Mouse (Mus musculus) lung, postnatal 10 days (tissue): ENCODE results near the gene Ccdc177.
A peak's percentile ranks its signal among the peaks of the same experiment; 100 is the strongest.
"Not testable (repeated sequence)": the region's sequence is repeated elsewhere in the genome, so short reads cannot be mapped to it uniquely, and the experiment has no call there.

Experiments
- DNase-seq: peaks from one replicate; pipeline ENCODE4 v3.0.0; 2021

The Ccdc177 gene

GRCm38 (mm10) chr12:80760396-80760801 is at the start of gene Ccdc177:
Gene Ccdc177 (minus strand): TSS chr12:80760687.
- DNase-seq: peak; percentile 82

GRCm38 (mm10) chr12:80810005-80810404 is 49.5 kb upstream of the Ccdc177 start:
- DNase-seq: no peak

DNA sequence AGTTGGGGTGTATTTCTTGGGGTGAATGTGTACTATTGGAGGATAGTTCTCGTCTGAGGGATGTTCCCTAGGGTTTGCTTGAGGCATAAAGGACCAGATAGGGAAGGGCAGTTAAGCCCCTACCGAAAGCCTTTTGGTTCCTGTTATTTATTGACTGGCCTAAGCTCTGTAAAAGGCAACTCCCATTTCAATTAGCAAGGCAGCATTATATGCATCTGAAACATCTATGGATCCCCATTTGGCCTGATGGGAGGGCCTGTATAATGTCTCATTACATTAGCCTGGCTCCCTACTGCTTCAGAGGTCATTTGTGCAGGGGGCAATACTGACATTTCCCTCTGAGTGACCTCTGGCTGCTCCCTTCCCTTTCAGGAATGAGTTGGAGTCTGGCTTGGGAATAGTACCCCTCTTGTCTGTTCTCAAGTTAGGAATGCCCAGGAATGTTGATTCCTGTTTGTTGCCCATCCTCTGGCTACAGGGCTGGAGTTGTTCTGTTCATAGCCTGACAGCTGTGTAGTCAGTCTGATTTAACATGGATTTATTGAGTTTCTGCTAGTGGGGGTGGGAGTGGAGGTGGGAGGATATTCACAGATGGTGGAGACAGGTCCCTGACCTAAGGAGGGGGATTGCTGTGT is 47.1 kb upstream of the Ccdc177 start:
- no peak for DNase-seq

- no peak for DNase-seq
These were observed 44.5 kb upstream of the Ccdc177 start for GRCm38 (mm10) chr12:80804861-80805428.

- DNase-seq: peak; percentile 81
These were observed 43.4 kb upstream of the Ccdc177 start for GRCm38 (mm10) chr12:80803924-80804323.

- DNase-seq: no peak
These were observed 41.0 kb upstream of the Ccdc177 start for GRCm38 (mm10) chr12:80801443-80801842.

- no peak for DNase-seq
These were observed 39.7 kb upstream of the Ccdc177 start for GRCm38 (mm10) chr12:80800156-80800555.

DNA sequence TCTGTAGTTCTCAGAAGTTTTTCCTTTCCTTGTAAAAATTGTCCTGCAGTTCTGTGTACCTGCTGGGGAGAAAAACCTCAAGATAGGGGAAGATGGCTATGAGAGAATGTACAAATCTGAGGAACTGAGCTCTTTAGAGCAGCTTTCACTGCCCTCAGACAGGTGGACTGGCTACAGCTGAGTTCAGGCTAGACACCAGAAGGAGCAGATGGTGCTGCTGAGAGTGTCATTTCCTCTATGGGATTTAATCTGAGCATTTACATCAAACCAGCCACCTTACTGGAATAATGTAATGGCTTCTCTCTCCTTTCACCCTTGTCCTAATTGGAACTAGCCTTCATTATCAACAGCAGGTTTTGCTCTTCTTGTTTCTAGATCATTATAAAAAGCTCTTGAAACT is 37.8 kb upstream of the Ccdc177 start:
- no peak for DNase-seq

DNA sequence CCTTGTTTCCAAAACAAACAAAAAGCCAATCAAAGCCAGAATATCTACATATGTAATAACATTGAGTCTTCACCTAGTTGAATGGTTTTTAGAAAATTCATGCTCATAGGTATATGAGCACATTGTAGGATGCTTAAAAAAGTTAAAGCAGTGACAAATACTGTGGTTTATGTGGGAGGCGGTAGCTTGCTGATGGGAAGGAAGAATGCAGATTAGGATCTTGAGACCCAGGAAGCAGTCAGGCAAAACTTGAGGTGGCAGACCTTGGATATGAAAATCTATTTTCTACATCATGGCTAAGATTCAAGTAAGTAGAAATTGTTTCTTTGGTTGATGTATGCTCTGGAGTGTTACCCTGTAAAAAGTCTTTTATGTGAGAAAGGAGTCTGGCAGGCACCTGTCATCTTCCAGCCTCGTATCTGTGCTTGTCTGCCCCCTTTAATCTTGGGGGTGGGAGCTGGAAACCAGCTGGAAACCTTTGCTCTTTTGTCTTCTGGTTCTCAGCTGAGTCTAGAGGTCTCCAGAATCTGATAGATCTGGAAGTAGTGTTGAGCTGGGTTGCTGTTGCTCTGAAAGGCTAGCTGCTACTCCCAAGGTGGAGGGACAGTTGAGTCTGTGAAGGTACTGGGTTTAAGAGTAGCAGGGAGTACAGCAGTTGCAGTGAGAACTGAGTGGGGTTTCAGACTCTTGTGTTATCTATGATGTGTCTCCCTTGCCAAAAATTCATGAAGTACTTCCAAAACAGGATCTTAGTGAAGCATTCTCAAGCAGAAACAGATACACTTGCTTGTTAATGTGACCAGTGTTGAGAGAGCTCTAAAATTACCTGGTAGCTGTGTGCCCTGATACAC is 34.7 kb upstream of the Ccdc177 start:
- DNase-seq: no peak

- no peak for DNase-seq
These were observed 34.0 kb upstream of the Ccdc177 start for GRCm38 (mm10) chr12:80794522-80794921.

DNA sequence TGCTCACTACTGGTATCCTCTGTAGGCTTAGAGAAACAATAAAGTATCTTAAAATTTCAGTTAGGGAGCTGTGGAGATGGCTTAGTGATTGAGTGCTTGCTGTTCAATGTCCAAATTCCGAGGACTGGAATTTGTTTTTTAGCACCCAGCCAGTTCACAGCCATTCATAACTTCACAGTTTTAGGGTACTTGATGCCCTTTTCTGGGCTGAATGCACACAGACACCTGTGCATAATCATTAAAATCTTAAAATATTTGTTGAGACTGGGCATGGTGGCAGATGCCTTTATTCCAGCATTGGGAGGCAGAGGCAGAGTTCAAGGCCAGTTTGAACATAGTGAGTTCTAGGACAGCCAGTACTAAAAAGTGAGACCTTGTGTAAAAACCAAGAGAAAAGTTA is 33.0 kb upstream of the Ccdc177 start:
- DNase-seq: no peak

DNA sequence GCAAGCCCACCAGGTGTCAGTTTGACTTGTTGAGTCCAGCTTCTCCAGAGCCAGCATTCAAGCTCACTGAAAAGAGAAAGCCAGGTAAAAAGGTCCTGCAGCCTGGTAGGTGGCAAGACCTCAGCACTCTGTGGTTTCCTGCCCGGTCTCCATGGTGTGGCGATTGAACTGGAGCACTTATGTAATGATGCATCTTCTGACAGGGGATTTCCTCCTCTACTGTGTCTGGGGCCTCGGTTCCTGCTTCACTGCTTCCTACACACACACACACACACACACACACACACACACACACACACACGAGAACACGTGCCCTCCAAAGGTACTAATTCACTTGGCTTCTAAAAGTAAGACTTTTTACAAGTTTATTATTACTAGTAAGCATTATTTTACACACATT is 32.4 kb upstream of the Ccdc177 start:
- peak; percentile 47 for DNase-seq

DNA sequence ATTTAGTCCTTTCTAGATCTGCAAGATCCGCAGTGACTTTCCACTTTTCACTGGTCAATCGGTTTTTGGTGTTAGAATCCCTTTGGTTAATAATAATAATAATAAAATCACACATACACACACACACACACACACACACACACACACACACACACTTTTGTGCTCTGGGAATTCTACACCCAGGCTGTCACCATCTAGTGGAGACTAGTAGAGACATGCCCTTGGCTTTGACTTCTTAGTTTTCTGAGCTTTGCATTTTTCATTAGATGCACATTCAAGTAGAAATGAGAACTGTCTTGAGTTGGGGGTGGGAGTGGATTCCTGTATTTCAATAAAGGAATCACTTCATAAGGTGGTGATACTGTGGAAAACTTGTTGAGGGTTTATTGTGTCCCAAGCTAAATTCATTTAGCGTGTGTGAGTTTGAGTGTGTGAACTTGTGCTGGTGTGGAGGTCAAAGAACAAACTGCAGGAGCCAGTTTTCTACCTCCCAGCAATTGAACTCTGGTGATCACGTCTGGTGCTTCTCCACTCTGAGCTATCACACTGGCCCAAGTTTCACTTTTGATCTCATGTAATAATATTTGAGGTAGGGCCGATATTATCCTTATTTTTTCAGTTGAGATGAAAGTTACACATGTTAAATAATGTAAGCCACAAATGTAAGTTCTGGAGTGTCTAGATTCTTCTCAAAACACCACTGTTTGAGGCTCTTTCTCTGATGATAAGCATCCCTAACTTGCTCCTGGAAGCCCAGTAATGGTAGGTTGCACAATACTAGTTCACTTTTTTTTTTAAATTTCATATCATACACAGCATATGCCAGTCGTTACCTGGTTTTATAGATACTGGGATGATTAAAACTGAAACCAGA is 31.3 kb upstream of the Ccdc177 start:
- peak; percentile 34 for DNase-seq

DNA sequence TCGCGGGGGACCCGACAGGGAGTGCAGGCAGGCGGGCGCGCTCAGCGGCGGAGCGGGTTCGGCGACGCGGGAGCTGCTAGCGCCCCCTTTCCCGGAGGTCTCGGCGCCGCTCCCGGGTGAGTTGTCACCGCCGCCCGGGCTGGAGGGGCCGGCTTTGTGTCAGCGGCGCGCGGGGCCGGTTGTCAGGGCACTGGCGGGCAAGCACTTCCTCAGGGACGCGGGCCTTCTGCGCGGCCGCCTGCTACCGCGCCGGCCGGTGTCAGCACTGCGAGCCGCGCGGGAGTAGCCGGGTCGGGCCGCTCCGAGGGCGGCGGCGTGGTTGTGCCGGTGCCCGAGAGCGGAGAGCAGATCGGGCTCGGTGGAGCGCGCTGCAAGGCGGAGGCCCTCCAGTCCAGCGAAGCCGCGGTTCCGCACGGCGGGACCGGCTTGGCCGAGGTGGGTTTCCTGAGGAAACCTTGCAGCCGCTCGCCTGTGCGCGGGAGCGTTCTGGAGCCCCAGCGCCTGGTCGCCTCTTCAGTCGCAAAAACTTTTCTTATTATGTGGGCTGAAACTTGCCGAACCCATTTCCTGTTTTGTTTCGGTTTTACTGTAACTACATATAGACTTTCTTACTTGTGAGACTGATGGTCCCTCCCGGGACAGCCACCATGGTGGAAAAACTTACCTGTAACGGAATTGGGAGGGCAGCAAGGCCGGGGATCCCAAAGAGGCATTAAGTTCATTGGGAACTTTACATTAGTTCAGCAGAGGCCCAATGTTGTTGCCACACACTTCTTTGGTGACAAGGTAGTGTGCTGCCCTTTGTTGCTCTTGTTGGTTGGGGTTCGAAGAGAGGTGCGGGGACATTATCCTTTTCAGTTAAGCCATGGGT is 30.4 kb upstream of the Ccdc177 start:
- no peak for DNase-seq

DNA sequence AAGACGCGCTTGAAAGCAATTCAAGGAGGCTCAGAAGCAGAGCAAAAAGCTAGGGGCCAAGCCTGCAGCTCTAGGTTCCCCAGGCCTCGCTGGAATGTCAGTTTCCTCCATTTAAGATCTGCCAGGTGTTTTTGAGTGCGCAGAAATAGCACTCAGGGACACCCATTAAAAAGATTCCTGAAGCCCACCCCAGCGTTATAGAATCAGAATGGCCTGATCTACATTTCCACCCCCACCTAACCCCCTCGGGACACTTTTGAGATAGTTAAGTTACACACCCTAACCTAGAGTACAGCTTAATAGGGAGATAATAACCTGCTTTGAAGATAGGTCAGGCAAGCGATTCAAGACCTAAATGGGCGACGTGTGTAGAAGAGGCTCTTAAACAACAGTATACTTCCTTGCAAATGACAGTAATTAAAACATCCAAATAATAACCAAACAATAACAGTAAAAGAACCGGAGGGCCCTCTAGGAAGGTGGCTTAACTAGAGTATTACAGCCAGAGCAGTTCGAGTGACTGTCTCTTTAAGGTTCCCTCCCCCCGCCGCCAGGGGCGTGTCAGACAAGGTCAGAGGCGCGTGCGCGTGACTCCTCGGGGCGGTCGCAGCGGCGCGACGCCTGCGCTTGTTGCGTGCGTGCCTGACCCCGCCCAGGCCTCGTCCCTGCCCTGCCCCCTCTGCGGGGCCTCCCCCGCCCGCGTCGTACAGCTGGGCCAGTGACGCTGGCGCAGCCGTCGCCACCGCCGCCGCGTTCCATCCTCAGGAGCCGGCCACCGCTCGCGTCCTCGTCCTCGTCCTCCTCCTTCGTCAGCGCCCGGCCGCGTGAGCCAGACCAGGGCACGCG is 29.6 kb upstream of the Ccdc177 start, which contains the start of gene Susd6:
Gene Susd6 (plus strand): TSS at position 662 of the 846 bp plus-strand sequence.
- DNase-seq: peak; percentile 99

DNA sequence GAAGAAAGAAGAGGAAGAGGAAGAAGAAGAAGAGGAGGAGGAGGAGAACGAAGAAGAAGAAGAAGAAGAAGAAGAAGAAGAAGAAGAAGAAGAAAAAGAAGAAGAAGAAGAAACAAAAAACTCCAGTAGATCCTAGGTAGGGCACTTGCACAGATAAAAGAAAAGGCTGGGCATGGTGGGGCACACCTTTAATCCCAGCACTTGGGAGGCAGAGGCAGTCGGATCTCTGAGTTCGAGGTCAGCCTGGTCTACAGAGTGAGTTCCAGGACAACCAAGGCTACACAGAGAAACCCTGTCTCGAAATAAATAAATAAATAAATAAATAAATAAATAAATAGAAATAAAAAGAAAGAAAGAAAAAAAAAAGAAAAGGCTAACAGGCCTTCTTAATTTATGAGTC is 28.8 kb upstream of the Ccdc177 start:
- DNase-seq: not testable (repeated sequence)

DNA sequence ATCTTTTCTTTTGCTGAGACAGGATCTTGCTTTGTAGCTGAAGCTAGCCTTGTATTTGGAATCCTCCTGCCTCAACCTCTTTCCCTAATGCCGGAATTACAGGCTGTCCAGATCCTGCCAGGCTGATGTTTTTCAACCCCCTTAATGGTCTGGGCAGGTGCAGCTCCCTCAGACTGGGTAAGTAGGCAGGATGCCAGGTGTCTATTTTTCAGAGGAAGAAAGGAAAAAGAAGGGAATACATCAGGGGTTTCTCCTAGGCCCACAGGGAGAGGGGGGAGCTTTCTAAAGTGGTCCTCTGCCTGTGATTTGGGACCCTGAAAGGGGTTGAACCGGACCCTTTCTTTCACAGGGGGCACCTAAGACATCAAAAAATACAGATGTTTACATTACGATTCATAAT is 27.7 kb upstream of the Ccdc177 start:
- DNase-seq: no peak

DNA sequence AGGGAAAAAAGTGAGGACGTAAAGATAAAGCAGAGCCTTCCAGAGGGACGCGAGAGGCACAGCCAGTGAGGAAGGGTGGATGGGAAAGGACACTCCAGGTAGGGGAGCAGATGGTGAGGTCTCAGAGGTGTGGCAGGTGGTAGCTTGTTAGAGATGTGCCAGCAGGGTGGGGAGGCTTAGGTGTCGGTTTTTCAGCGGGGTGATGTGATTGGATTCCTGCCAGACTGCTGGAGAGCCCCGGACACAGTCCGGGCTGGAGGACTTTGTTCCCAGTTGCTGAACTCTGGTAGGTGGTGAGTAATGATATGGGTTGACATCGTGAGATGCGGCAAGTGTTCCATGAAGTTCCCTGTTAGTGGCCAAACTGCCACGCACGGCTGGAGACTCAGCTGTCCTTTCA is 27.1 kb upstream of the Ccdc177 start:
- peak; percentile 22 for DNase-seq

DNA sequence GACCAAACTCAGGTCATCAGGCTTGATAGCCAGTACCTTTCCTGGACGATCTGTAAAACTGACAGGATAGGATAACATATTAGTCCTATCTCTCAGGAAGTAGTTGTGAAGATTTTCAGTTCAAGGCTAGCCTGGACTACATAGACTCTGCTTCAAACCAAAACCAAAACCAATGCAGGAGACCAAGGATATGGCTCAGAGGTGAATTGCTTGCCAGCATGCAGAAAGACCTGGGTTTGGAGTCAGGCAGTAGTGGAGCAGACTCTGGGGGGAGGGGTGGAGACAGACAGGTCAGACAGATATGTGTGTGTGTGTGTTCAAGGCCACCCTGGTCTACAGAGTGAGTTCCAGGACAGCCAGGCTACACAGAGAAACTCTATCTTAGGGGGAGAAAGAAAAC is 26.1 kb upstream of the Ccdc177 start:
- no peak for DNase-seq

DNA sequence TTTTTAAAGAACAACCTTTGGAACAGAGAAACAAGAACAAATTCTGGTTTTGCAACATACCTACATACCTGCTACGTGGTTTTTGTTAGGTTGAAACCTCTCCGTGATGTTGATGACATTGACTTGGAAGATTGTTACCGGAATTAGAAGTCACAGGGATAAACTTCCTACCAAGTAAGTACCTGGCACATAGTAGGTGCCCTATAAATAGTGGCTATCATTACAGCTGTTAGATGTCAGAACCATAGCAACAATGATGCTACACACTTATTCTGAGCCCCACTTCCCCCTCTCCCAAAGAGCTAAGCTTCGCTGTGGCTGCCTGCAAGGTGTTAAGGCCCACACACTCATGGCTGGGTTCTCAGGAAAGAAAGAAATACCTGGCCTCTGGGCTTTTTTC is 25.1 kb upstream of the Ccdc177 start:
- no peak for DNase-seq

DNA sequence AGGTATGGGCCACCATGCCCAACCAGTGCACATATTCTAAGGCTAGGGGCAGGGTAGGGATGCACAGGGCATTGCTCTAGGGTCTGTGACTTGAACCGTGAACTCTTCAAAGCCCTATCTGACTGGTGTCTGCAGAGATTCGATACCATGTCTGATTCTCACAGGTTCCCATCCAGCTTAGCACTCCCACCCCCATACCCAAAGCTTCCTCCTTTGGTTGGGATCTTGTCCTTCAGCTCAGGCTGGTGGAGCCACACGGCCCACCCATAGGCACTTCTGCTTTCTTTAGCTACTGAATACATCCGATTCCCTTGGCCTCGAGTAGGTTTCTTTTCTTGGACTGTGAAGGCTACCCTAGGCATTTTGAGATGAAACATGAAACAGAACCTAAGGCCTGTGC is 24.5 kb upstream of the Ccdc177 start:
- no peak for DNase-seq
